15 mouse cellular contexts compared by ENCODE assay signal in the genomic region with DNA sequence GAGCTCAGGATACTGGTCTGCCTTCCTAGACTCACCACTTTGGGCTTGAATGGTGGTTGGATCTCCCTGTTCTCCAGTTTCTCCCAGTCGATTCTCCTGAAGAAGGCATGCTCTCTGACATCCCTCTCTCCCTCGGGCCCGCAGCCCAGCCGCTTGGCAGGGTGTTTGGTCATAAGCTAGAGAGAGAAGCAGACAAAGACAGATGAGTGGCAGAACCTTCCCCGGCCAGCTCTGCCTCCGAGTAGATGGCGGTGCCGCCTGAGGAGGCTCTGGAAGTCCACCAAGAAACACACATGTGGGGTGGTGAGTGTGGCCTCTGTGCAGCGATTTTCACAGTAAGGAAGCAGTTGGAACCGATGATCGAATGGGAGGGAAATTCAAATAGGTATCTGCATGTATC. TPM values are rescaled to one million over a fixed set of nuclear protein-coding genes. Genes with fewer than 3 reads are reported as not detected.
DNase-seq lines count a peak whose midpoint lies in the region; ATAC-seq and TF ChIP-seq lines count a peak whose summit lies in the region.
"Had no signal": no experiment of that assay in that cellular context is flagged by ENCODE, and none has a peak within 500 bp of the region (broad histone marks: within the 10 kb centered on the region; RNA-seq: fewer than 3 reads in every experiment).

No protein-coding gene starts in this region.

- H3K27me3 ChIP-seq in midbrain, postnatal 0 days (ENCODE audit: insufficient read depth, low read length): no peaks in the 10 kb centered on the region
- H3K27me3 ChIP-seq in midbrain, embryonic 14.5 days (ENCODE audit: control insufficient read depth, insufficient read depth, low read length): no peaks in the 10 kb centered on the region
- H3K27me3 ChIP-seq in intestine, postnatal 0 days (replicated peaks; ENCODE audit: control insufficient read depth, insufficient read depth, low read length): no peaks in the 10 kb centered on the region
- no peaks in the 10 kb centered on the region for H3K27me3 ChIP-seq in liver, embryonic 11.5 days (replicated peaks; ENCODE audit: control insufficient read depth, insufficient read depth, low read length)

- H3K4me2 ChIP-seq in midbrain, postnatal 0 days (ENCODE audit: low read depth, low read length, poor library complexity, severe bottlenecking): no peak overlapping the region
- H3K4me2 ChIP-seq in midbrain, embryonic 14.5 days (ENCODE audit: low read length): no peak overlapping the region
- H3K4me2 ChIP-seq in intestine, postnatal 0 days (replicated peaks; ENCODE audit: low read depth): no peak overlapping the region
- no peak overlapping the region for H3K4me2 ChIP-seq in liver, embryonic 11.5 days
- H3K4me2 ChIP-seq: lung, embryonic 14.5 days had no signal

- H3K4me1 ChIP-seq in midbrain, postnatal 0 days (ENCODE audit: insufficient read depth, low read length): no peaks in the 10 kb centered on the region; the same call in 1 of the 2 replicates
- H3K4me1 ChIP-seq in midbrain, embryonic 14.5 days (ENCODE audit: control insufficient read depth, insufficient read depth, low read length): 0 out of 2 replicates have a peak, but pooled peaks cover 2% of the 10 kb centered on the region
- H3K4me1 ChIP-seq in intestine, postnatal 0 days (replicated peaks; ENCODE audit: control insufficient read depth, insufficient read depth, low read length): no peaks in the 10 kb centered on the region
- H3K4me1 ChIP-seq in liver, embryonic 11.5 days (replicated peaks; ENCODE audit: control insufficient read depth, insufficient read depth, low read length): no peaks in the 10 kb centered on the region

- H3K9me3 ChIP-seq in midbrain, postnatal 0 days (ENCODE audit: low read length): no peaks in the 10 kb centered on the region
- H3K9me3 ChIP-seq in midbrain, embryonic 14.5 days (ENCODE audit: control insufficient read depth, low read length): no peaks in the 10 kb centered on the region
- no peaks in the 10 kb centered on the region for H3K9me3 ChIP-seq in intestine, postnatal 0 days (ENCODE audit: control insufficient read depth)
- H3K9me3 ChIP-seq in liver, embryonic 11.5 days (ENCODE audit: control insufficient read depth, low read length): no peaks in the 10 kb centered on the region

- no peak overlapping the region for H3K9ac ChIP-seq in midbrain, postnatal 0 days (replicated peaks; ENCODE audit: low read length, poor library complexity, severe bottlenecking)
- H3K9ac ChIP-seq in midbrain, embryonic 14.5 days (replicated peaks; ENCODE audit: low read length): no peak overlapping the region
- no peak overlapping the region for H3K9ac ChIP-seq in intestine, postnatal 0 days (ENCODE audit: low read depth, low read length)
- H3K9ac ChIP-seq in liver, embryonic 11.5 days (ENCODE audit: low read depth, low read length): no peak overlapping the region
- H3K9ac ChIP-seq: lung, embryonic 14.5 days had no signal

- peak; percentile 63; the same call in 1 of the 2 replicates for ATAC-seq in midbrain, postnatal 0 days (ENCODE audit: low FRiP score)
- ATAC-seq in midbrain, embryonic 14.5 days (ENCODE audit: low FRiP score, low TSS enrichment): no peak
- no peak for ATAC-seq in intestine, postnatal 0 days
- no peak for ATAC-seq in liver, embryonic 11.5 days (replicated peaks; ENCODE audit: low FRiP score)
- ATAC-seq: intestine, embryonic 16.5 days; midbrain, embryonic 16.5 days had no signal

- peaks cover 18% of the 10 kb centered on the region for H3K36me3 ChIP-seq in midbrain, postnatal 0 days (ENCODE audit: insufficient read depth, low read length)
- H3K36me3 ChIP-seq in midbrain, embryonic 14.5 days (ENCODE audit: control insufficient read depth, insufficient read depth, low read length): 0 out of 2 replicates have a peak, but pooled peaks cover 3% of the 10 kb centered on the region
- H3K36me3 ChIP-seq in intestine, postnatal 0 days (ENCODE audit: control insufficient read depth, insufficient read depth): peaks cover 54% of the 10 kb centered on the region
- no peaks in the 10 kb centered on the region for H3K36me3 ChIP-seq in liver, embryonic 11.5 days (ENCODE audit: control insufficient read depth, insufficient read depth, low read length)

- no peak overlapping the region for H3K27ac ChIP-seq in midbrain, postnatal 0 days (ENCODE audit: low read depth, low read length)
- H3K27ac ChIP-seq in midbrain, embryonic 14.5 days (replicated peaks; ENCODE audit: low read depth, low read length): no peak overlapping the region
- no peak overlapping the region for H3K27ac ChIP-seq in intestine, postnatal 0 days (ENCODE audit: low read depth, low read length)
- H3K27ac ChIP-seq in liver, embryonic 11.5 days (ENCODE audit: low read depth, low read length): no peak overlapping the region

- 83% methylated on average over 11 of the region's 11 CpGs for WGBS in midbrain, postnatal 0 days
- WGBS in midbrain, embryonic 14.5 days: 90% methylated on average over 11 of the region's 11 CpGs
- WGBS in intestine, postnatal 0 days: 93% methylated on average over 11 of the region's 11 CpGs
- 89% methylated on average over 11 of the region's 11 CpGs for WGBS in liver, embryonic 11.5 days

- TF ChIP-seq CTCF in midbrain, postnatal 0 days (IDR thresholded peaks at IDR 0.05): no peak
- TF ChIP-seq CTCF in intestine, postnatal 0 days (IDR thresholded peaks at IDR 0.05; ENCODE audit: low read depth): no peak

- peak; percentile 7 for DNase-seq in heart, adult 8-10 months (ENCODE audit: low spot score)
- no peak for DNase-seq in heart, postnatal 4 days
- DNase-seq in midbrain, postnatal 0 days (ENCODE audit: low spot score): peak; percentile 76
- no peak for DNase-seq in midbrain, embryonic 14.5 days
- DNase-seq in cerebellum, adult 9-11 months: peak; percentile 15
- no peak for DNase-seq in liver, embryonic 11.5 days (ENCODE audit: low spot score)
- DNase-seq: adrenal gland, adult 2 months; kidney, postnatal 10 days; lung, embryonic 14.5 days; right cerebral cortex, postnatal 4 days had no signal

- no peak overlapping the region for H3K4me3 ChIP-seq in midbrain, postnatal 0 days (ENCODE audit: low read depth, low read length)
- H3K4me3 ChIP-seq in midbrain, embryonic 14.5 days (replicated peaks; ENCODE audit: low read depth, low read length): no peak overlapping the region
- H3K4me3 ChIP-seq in intestine, postnatal 0 days (ENCODE audit: low read depth, low read length): no peak overlapping the region
- H3K4me3 ChIP-seq in liver, embryonic 11.5 days (ENCODE audit: low read depth, low read length): no peak overlapping the region

RNA-seq across cellular contexts. Expression of a gene that starts 36.6 kb away (rescaled TPM):
- total RNA-seq in heart, adult 8-10 months (2022): not detected
- total RNA-seq in heart, postnatal 4 days (2021): under 1 TPM; 0.10 to 0.11 TPM
- total RNA-seq in midbrain, postnatal 0 days (2014; rRNA removed): 19.9 and 36.4 TPM in 2 replicates
- polyA plus RNA-seq in midbrain, postnatal 0 days (2015; fragmentation: Nextera tagmentation; extraction: Ambion mirVana): 16.4 and 18.7 TPM in 2 replicates
- polyA plus RNA-seq in midbrain, embryonic 14.5 days (2014; fragmentation: Nextera tagmentation; extraction: Ambion mirVana): 7.6 and 8.4 TPM in 2 replicates
- polyA plus RNA-seq in intestine, postnatal 0 days (2015; fragmentation: Nextera tagmentation; extraction: Ambion mirVana): 0.18 and 0.29 TPM in 2 replicates
- 0.70 TPM in 2 replicates for polyA plus RNA-seq in liver, embryonic 11.5 days (2014; fragmentation: Nextera tagmentation; extraction: Ambion mirVana)
- total RNA-seq: gastrocnemius, adult 8-10 months; liver, adult 2 months had no signal
- polyA plus RNA-seq: liver, adult 2 months had no signal

Comparison
In these comparisons a context has a peak if more than half of its experiments do, and no peak if none do; other contexts are left out.
1. DNase-seq: peak in heart, adult 8-10 months (single experiment), midbrain, postnatal 0 days (single experiment) and cerebellum, adult 9-11 months (single experiment); none in heart, postnatal 4 days (single experiment), midbrain, embryonic 14.5 days (single experiment) and liver, embryonic 11.5 days (single experiment).